Mouse (Mus musculus) lung, postnatal 0 days (tissue): Measurements from ENCODE around the gene Homer1. TPM values are rescaled to one million over a fixed set of nuclear protein-coding genes. Genes with fewer than 3 reads are reported as not detected.

Experiments
- ATAC-seq: fragments of 200-750 bp; cut with Nextera tagmentation; 2 replicates; pipeline ENCODE4 v1.8.0; 2017; ENCODE audit warnings: moderate library complexity
- DNase-seq: peaks from one replicate; pipeline ENCODE4 v3.0.0-alpha.2; 2016; ENCODE audit warnings: low spot score
- H3K27ac ChIP-seq: fragments of 300-500 bp; sonication (generic); 2 replicates; pipeline ENCODE4 v1.5.1; 2014; ENCODE audit warnings: antibody characterized with exemption, mild to moderate bottlenecking, low read length, mixed read lengths
- H3K27me3 ChIP-seq: fragments of 300-500 bp; sonication (generic); replicated peaks from 2 replicates; pipeline ENCODE4 v1.6.1; 2014; ENCODE audit warnings: low read length, mixed read lengths; ENCODE audit not compliant: insufficient read depth
- H3K36me3 ChIP-seq: fragments of 300-500 bp; sonication (generic); 2 replicates; pipeline ENCODE4 v1.6.1; 2014; ENCODE audit warnings: low read length, mixed read lengths; ENCODE audit not compliant: insufficient read depth
- H3K4me1 ChIP-seq: fragments of 300-500 bp; sonication (generic); 2 replicates; pipeline ENCODE4 v1.6.1; 2014; ENCODE audit warnings: antibody characterized with exemption, low read depth, low read length, mixed read lengths; ENCODE audit not compliant: insufficient read depth
- H3K4me2 ChIP-seq: fragments of 300-500 bp; sonication (generic); replicated peaks from 2 replicates; pipeline ENCODE4 v1.6.1; 2014; ENCODE audit warnings: low read depth, mild to moderate bottlenecking, low read length, moderate library complexity, mixed read lengths
- H3K4me3 ChIP-seq: fragments of 300-500 bp; sonication (generic); 2 replicates; pipeline ENCODE4 v1.5.1; 2014; ENCODE audit warnings: low read depth, low read length
- H3K9ac ChIP-seq: fragments of 300-500 bp; sonication (generic); replicated peaks from 2 replicates; pipeline ENCODE4 v1.6.1; 2014; ENCODE audit warnings: low read depth, mild to moderate bottlenecking
- H3K9me3 ChIP-seq: fragments of 300-500 bp; sonication (generic); 2 replicates; pipeline ENCODE4 v1.6.1; 2016; ENCODE audit warnings: low read length, mixed read lengths
- CTCF ChIP-seq: IDR thresholded peaks from 2 replicates; pipeline ENCODE4 v1.5.1; 2016; ENCODE audit warnings: antibody characterized with exemption, mild to moderate bottlenecking
- EP300 ChIP-seq: IDR thresholded peaks from 2 replicates; pipeline ENCODE4 v1.6.1; 2016; ENCODE audit warnings: antibody characterized with exemption, mild to moderate bottlenecking, control low read depth
- WGBS: fragments of 180-500 bp; shearing (Covaris S2); extraction: QIAGEN DNeasy Blood & Tissue Kit; methylation state at CpG from one replicate; pipeline ENCODE4 v1.1.7; 2014; 5-methylcytosine and 5-hydroxymethylcytosine counted together
- polyA plus RNA-seq: library from polyadenylated mRNA; unstranded; fragments of >200 nt; fragmentation: Nextera tagmentation; extraction: Ambion mirVana; gene quantifications from 2 replicates; pipeline ENCODE4 v1.2.1, GENCODE M21; 2015

Gene Homer1
- polyA plus RNA-seq, 1 experiment from 2014 or later = 2.3 TPM

- Histone ChIP-seq H3K4me3 (no peak overlapping the region), H3K4me1 (no peaks in the 10 kb centered on the region), H3K4me2 (no peak overlapping the region), H3K27me3 (no peaks in the 10 kb centered on the region), H3K27ac (no peak overlapping the region), H3K36me3 (no peaks in the 10 kb centered on the region), H3K9me3 (no peaks in the 10 kb centered on the region), H3K9ac (no peak overlapping the region)
- DNase-seq (no peak), ATAC-seq (no peak)
- TF ChIP-seq EP300 (no peak), CTCF (no peak)
- 92% methylated on average over 13 of the region's 13 CpGs for WGBS
Observed at GRCm38 (mm10) chr13:93332491-93332890, 33.1 kb downstream of the Homer1 start.

GRCm38 (mm10) chr13:93335337-93335736 is 35.9 kb downstream of the Homer1 start:
- DNase-seq = peak; percentile 30
- H3K36me3 ChIP-seq = no peaks in the 10 kb centered on the region
- no peaks in the 10 kb centered on the region for H3K4me1 ChIP-seq
- no peak for ATAC-seq
- no peak overlapping the region for H3K27ac ChIP-seq
- no peak overlapping the region for H3K9ac ChIP-seq
- H3K27me3 ChIP-seq = no peaks in the 10 kb centered on the region
- TF ChIP-seq CTCF (peak; percentile 43), EP300 (no peak)
- 68% methylated on average over 3 of the region's 3 CpGs for WGBS
- no peaks in the 10 kb centered on the region for H3K9me3 ChIP-seq
- no peak overlapping the region for H3K4me3 ChIP-seq
- H3K4me2 ChIP-seq = no peak overlapping the region

- H3K4me2 ChIP-seq = no peak overlapping the region
- TF ChIP-seq CTCF = no peak
- no peak for TF ChIP-seq EP300
- no peaks in the 10 kb centered on the region for H3K4me1 ChIP-seq
- H3K4me3 ChIP-seq = no peak overlapping the region
- DNase-seq (no peak), ATAC-seq (no peak)
- H3K36me3 ChIP-seq = no peaks in the 10 kb centered on the region
- no peaks in the 10 kb centered on the region for H3K27me3 ChIP-seq
- WGBS = 23% methylated on average over 5 of the region's 5 CpGs
- no peak overlapping the region for H3K9ac ChIP-seq
- no peak overlapping the region for H3K27ac ChIP-seq
- no peaks in the 10 kb centered on the region for H3K9me3 ChIP-seq
Observed at GRCm38 (mm10) chr13:93338394-93338793, 39.0 kb downstream of the Homer1 start.

- no peak overlapping the region for H3K4me2 ChIP-seq
- H3K27ac ChIP-seq = no peak overlapping the region
- H3K36me3 ChIP-seq = no peaks in the 10 kb centered on the region
- WGBS = 50% methylated on average over 3 of the region's 3 CpGs
- H3K9me3 ChIP-seq = no peaks in the 10 kb centered on the region
- no peaks in the 10 kb centered on the region for H3K4me1 ChIP-seq
- H3K9ac ChIP-seq = no peak overlapping the region
- H3K4me3 ChIP-seq = no peak overlapping the region
- ATAC-seq = no peak
- peak; percentile 16 for DNase-seq
- no peaks in the 10 kb centered on the region for H3K27me3 ChIP-seq
- TF ChIP-seq CTCF (peak; percentile 45; the same call in 1 of the 2 replicates), EP300 (no peak)
Observed at GRCm38 (mm10) chr13:93340555-93341278, 41.3 kb downstream of the Homer1 start.

- no peaks in the 10 kb centered on the region for H3K9me3 ChIP-seq
- H3K27ac ChIP-seq = no peak overlapping the region
- H3K4me3 ChIP-seq = no peak overlapping the region
- ATAC-seq (no peak), DNase-seq (no peak)
- no peaks in the 10 kb centered on the region for H3K27me3 ChIP-seq
- no peaks in the 10 kb centered on the region for H3K4me1 ChIP-seq
- no peaks in the 10 kb centered on the region for H3K36me3 ChIP-seq
- H3K4me2 ChIP-seq = no peak overlapping the region
- no peak for TF ChIP-seq EP300
- TF ChIP-seq CTCF = no peak
- 81% methylated on average over 5 of the region's 5 CpGs for WGBS
- H3K9ac ChIP-seq = no peak overlapping the region
Observed at GRCm38 (mm10) chr13:93342641-93343040, 43.2 kb downstream of the Homer1 start.

GRCm38 (mm10) chr13:93344395-93344794 is 45.0 kb downstream of the Homer1 start:
- Histone ChIP-seq H3K27ac (no peak overlapping the region), H3K4me2 (no peak overlapping the region), H3K27me3 (no peaks in the 10 kb centered on the region), H3K9ac (no peak overlapping the region), H3K4me1 (no peaks in the 10 kb centered on the region), H3K4me3 (no peak overlapping the region), H3K36me3 (no peaks in the 10 kb centered on the region), H3K9me3 (no peaks in the 10 kb centered on the region)
- ATAC-seq (no peak), DNase-seq (no peak)
- TF ChIP-seq EP300 (no peak), CTCF (no peak)
- 68% methylated on average over 1 of the region's 1 CpGs for WGBS

- no peak for TF ChIP-seq EP300
- TF ChIP-seq CTCF = no peak
- DNase-seq = no peak
- Histone ChIP-seq H3K9ac (no peak overlapping the region), H3K4me2 (no peak overlapping the region), H3K27me3 (no peaks in the 10 kb centered on the region), H3K4me1 (no peaks in the 10 kb centered on the region), H3K36me3 (no peaks in the 10 kb centered on the region), H3K9me3 (no peaks in the 10 kb centered on the region), H3K27ac (no peak overlapping the region), H3K4me3 (no peak overlapping the region)
- 88% methylated on average over 3 of the region's 3 CpGs for WGBS
- no peak for ATAC-seq
Observed at GRCm38 (mm10) chr13:93345854-93346253, 46.4 kb downstream of the Homer1 start.
